Mouse (Mus musculus) right cerebral cortex, postnatal 36 days (tissue): Measurements from ENCODE around the gene Thop1.
"Not testable (repeated sequence)": the region's sequence is repeated elsewhere in the genome, so short reads cannot be mapped to it uniquely, and the experiment has no call there.

Experiments
- DNase-seq, 2 experiments: peaks; one replicate each; pipeline ENCODE4 v3.0.0; 2022; ENCODE audit warnings: low spot score in 2 of 2, mixed read lengths in 1 of 2

The Thop1 gene

DNA sequence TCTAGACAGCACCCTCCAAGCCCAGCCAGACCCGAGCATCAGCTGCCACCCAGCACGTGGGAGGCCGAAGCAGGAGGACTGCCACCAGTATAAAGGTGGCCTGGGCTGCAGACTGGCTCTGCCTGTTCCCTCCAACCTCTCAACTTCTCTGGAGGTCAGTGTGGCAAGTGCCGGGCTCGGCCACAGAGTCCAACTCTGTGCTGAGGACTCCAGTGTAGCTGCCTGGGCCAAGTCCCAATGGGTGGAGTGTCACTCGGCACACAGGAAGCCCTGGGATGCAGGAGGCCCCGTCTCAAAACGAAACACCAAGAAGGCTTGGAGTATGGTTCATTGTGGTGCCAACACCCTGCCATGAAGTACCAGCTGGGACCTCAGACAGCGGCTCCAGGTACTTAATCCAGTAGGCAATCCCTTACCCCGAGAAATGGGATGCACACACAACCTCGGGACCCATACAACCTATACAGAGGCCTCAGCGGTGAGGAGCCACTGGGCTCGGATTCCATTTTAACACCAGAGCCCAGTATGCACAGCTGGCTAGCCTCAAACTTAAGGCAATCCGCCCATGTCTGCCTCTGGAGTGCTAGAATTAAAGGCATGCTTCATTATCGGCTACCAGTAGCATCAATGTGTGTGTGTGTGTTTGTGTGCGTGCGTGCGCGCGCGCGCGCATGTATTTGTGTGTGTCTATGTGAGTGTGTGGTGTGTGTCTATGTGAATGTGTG lies 12.3 kb upstream of the Thop1 start:
- no peak for DNase-seq

GRCm38 (mm10) chr10:81058896-81059295 lies 10.9 kb upstream of the Thop1 start:
- DNase-seq: no peak

GRCm38 (mm10) chr10:81059603-81060543 lies 10.0 kb upstream of the Thop1 start, which contains the start of gene Sgta:
TSS of gene Sgta (minus strand) at chr10:81060181.
- DNase-seq: peak; percentile 100

DNA sequence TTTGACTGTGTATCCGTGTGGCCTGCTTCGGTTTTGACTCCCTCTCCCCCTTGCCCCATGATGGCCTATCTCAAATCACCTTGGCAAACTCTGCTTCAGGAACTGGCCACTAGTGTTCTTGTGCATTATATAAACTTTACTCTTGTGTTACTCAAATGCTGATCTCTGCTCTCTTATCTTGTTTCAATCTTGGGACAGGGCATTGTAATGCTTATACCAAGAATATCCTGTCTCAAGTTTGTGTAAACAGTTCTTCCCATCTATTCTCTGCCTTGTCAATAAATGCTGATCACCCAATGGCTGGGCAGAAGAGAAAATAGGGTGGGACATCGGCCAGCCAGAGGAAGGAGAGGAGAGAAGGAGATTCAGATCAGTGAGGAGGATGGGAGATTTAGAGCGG lies 7.1 kb upstream of the Thop1 start:
- no peak for DNase-seq

DNA sequence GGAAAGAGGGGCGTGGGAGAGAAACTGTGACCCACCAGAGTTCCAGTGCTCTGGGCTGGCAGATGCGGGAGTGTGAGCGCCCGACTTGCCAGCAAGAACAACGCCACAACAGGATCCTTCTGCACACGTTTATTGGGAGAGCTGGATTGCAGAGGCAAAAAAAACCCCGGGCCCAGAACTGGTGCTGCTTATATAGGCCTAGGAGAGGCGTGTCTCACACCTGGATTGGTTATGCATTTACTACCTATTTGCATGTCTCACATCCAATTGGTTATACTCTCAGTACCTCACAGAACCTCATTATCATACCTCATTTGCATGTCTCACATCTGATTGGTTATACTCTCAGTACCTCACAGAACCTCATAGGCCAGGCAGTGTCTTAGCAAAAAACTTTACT lies 5.3 kb upstream of the Thop1 start:
- DNase-seq: not testable (repeated sequence)

GRCm38 (mm10) chr10:81068706-81069105 lies 1.1 kb upstream of the Thop1 start:
- DNase-seq: no peak

- DNase-seq: no peak
Observed at GRCm38 (mm10) chr10:81072290-81072689, 2.5 kb downstream of the Thop1 start.

DNA sequence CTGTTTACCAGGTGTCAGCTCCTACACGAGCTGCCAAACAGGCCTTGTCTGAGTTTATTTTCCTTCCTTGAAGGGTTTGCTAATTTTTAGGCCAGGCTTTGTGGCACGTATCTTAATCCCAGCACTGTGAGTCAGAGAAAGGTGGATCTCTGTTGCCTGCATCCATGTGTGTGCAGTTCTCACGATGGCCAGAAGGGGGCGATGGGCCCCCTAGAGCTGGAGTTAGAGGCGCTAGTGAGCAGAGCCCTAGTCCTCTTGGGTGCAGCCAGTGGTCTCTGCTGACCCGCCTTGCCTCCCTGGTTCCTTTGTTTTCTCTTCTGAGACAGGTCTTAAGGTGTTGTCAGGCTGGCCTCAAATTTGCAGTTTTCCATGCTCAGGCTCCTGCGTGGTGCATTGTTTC lies 3.6 kb downstream of the Thop1 start:
- DNase-seq: no peak

GRCm38 (mm10) chr10:81075734-81076133 lies 5.9 kb downstream of the Thop1 start:
- no peak for DNase-seq

DNA sequence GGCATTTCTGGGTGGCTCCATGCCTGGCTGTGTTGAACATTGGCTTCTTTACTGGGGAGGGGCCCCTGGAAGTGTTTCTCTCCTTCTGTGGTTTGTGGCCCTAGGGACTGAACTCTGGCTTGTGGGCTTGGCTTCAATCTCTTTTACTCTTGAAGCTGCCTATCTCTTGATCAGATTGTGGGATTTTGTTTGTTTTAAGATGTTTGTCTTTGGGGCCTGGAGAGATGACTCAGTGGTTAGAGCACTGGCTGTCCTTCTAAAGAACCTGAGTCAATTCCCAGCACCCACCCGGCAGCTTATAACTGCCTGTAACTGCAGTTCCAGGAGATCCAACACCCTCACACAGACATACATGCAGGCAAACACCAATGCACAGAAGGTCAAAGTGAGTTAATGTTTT lies 6.5 kb downstream of the Thop1 start:
- no peak for DNase-seq

DNA sequence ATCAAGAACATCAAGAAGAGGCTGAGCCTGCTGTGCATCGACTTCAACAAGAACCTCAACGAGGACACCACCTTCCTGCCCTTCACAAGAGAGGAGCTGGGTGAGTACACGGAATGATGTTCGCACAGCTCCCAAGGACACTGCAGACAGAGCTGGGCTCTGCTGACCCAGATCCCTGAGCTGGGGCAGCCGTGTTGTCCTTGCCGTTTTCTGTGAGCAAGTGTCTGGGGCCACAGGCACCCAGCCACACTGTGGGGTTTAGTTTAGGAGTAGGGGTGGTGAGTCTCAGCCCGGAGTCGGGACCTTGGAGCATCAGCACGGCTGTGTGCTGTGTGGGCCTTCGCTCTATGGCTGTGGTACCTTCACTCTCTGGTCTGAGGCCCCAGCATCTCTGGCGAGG lies 8.1 kb downstream of the Thop1 start:
- DNase-seq: no peak

DNA sequence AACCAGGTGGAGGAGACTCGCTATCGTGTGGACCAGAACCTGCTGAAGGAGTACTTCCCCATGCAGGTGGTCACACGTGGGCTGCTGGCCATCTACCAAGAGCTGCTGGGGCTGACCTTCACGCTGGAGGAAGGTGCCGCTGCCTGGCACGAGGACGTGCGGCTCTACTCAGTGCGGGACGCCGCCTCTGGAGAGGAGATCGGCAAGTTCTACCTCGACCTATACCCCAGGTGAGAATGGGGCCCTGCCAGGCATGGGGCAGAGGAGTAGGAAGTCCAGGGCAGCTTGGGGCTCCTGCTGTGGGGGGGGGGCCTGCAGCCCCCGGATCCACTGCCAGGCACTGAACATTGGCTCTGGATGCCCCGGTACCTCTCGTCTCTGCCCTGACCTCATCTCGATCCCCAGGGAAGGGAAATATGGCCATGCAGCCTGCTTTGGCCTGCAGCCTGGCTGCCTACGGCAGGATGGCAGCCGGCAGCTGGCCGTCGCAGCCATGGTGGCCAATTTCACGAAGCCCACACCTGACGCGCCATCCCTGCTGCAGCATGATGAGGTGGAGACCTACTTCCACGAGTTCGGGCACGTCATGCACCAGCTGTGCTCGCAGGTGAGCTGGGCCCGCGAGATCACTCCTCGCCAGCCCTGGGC lies 10.3 kb downstream of the Thop1 start:
- no peak for DNase-seq

GRCm38 (mm10) chr10:81082168-81082960 lies 12.5 kb downstream of the Thop1 start:
- peak; percentile 19 to 43 for DNase-seq

- DNase-seq: no peak
Observed at GRCm38 (mm10) chr10:81087021-81087420, 17.2 kb downstream of the Thop1 start.

DNA sequence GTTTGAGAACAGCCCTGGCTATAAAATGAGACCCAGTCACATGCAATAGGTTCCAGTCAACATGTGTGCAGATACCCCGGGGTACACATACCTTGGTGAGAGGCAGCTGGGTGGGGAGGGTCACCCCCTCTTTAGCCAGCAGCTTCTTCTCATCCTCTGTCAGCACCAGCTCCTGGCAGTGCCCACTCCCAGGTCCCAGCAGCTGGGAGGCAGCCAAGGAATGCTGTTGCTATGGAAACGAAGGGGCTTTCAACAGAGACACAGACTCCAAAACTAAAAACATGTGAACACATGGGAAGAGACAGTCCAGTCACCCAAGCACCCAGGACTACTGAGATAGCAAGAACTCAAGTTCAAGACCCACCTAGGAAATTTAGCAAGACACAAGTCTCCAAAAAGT lies 19.4 kb downstream of the Thop1 start:
- no peak for DNase-seq

DNA sequence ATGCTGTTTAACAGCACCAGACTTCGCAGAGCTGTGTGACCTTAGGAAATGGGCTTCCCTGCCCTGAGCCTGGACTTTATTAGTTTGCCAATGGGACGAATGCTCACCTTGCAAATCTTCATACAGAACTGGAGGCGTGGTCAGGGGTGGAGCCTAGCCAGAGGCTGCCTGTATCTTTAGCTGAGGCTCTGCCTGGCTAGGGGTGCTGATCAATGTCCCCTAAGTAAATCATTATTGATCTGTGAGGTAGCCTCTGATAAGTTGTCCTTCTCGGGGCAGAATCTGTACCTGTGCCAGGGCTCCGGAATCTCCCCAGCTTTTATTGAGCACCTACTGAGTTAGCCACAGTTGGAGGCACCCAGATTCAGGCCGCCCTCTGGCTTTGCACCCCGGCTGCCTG lies 20.8 kb downstream of the Thop1 start:
- no peak for DNase-seq

DNA sequence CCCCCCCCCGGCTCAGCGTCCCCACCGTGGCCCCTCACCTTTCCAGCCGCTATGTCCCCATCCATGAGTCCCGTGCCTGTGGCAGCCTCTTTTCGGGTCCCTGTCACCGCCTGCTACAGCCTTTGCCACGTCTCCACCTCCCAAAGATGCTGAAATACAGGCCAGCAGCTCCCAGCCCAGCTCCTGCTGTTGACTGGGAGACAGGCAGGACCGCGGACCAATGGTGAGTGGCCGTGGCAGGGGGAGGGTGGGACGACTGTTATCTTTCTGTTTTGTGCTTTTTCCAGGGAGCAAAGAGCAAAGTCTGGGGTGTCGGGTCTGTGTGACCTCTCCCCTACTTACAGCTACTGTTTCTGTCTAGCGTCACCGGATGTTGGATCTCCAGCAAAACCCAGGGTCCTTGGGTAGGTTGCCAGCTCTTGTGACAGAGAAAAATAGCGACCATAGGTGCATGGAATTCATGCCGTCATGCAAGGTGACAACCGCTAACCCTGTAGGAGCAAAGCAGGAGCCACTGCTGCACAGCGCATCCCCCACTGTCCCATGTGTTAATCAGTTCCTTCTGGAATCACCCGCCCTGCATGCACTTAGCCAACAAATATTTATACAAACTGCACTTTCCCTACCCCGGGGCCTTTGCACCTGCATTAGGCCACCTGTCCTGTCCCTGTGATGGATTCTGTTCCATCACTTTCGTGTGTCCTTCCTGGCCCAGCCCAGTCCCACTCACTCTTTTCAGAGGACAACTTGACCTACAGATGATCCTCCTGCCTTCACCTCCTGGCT lies 22.8 kb downstream of the Thop1 start:
- no peak for DNase-seq

DNA sequence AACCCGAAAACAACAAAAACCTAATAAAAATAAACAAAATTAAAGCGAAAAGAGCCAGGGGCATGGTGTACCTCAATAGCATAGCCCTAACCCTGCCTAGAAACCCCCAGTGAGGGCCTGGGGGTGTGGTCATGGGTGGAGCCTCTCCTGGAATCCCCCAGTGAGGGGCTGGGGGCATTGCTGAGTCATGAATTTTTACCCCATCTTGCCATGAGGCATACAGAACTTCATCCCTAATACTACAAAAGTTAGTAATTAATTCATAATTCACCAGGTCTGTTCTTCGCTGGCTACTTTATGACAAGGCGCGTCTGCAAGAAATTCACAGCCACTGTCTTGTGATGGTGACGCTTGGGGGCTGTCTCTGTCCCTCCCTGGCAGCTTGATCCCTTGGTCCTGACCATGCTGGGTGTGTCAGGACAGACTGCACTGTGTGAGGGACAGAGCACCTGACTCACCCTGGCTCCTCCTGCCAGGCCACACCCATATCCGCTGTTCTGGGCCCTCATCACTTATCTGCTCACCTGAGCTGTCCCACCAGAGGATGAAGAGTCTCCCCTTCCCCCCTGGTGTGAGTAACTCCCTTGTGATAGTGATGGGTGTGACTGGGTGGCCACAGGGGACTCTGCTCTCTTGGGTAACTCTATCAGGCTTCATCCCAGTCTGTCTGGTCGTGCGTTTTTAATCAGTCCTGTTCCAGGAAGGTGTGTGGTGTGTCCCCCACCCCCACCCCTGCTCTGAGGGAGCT lies 25.3 kb downstream of the Thop1 start:
- DNase-seq: no peak

DNA sequence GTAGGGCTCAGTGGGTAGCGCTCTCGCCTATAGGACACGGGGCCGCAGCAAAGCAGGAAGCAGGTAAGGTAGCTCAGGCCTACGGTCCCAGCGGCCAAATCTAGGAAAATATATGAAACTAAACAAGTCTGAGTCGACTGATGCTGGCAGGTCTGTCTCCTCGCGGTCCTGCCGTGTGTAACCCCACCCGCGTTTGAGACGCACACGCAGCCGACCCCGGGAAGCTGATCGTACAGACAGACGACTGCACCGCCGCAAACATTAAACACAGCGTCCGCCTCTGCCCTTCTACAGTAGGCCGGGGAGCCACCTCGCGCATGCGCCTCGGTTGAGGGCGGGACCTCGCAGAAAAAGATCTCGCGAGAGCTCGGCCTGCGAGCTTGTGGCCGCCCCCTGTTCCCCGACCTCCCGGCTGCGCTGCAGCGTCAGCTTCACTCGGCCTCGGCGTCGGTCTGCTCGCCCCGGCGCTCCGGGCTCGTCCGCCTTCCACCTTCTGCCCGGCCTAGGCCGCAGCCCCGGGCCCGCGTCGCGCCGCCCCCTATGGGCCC lies 35.8 kb downstream of the Thop1 start, which contains the start of gene Map2k2:
TSS of gene Map2k2 (plus strand) at position 351 of the 548 bp plus-strand sequence.
- peak; percentile 92 for DNase-seq
